Mouse (Mus musculus) brain, embryonic 14.5 days (tissue): Measurements from ENCODE around the gene Scyl1.

Experiments
- CTCF ChIP-seq: fragments of 200-500 bp; IDR thresholded peaks from 2 replicates; pipeline ENCODE4 v1.5.1; 2012; ENCODE audit warnings: inconsistent platforms, mild to moderate bottlenecking, moderate library complexity, borderline replicate concordance; ENCODE audit not compliant: insufficient read depth, insufficient read length; ENCODE audit errors: extremely low read depth
- POLR2A ChIP-seq: fragments of 200-500 bp; IDR thresholded peaks from 2 replicates; pipeline ENCODE4 v1.6.1; 2012; ENCODE audit warnings: mild to moderate bottlenecking, inconsistent platforms, borderline replicate concordance; ENCODE audit not compliant: poor library complexity, insufficient read depth, insufficient read length, severe bottlenecking; ENCODE audit errors: extremely low read depth

DNA sequence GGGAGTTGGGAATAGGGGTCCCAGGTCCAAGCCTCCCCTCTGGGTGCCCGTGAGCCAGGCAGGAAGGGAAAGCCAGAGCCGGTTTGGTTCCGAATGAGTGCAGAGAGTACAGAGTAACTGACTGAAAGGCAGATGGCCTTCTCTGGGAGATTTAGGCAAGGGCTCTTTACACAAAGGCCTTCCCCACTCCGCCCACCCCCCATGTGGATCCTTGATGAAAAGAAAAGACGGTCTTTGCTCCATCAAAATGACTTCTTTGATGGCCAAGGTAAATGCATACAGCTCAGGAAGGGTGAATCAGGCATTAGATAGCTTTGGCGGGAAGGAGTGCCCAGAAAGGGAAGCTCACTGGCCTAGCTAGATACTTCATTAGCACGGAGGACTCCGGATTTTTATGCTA is 7.1 kb upstream of the Scyl1 start:
- TF ChIP-seq CTCF: no peak
- no peak for TF ChIP-seq POLR2A
